Mouse (Mus musculus): ENCODE measurements at regions not wholly inside any gene's neighbourhood (a gene's known extent, or its start where the extent isn't known, plus 50 kb on each side); places are given as distances from the start of the nearest gene placed in this dataset.
"Not testable (repeated sequence)": the region's sequence is repeated elsewhere in the genome, so short reads cannot be mapped to it uniquely, and the experiment has no call there.

DNA sequence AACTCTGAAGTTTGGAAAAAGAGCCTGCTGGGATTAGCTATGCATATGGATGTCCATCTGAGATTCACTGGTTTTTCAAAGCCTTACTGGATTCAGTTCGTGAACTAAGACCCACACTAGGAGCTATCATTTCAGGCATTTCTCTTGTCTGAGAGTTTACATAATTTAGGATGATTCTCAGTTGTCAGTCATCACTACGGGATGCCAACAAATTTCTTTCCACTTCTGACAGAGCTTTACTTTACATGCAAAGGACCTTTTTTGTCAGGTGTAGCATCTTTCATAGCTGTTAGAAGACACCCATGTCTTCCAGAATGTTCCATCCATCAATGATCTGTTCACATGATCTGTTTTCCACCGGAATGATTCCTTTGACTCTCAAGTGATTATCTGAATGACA lies 154.4 kb downstream of the Gm31371 start:
- not testable (repeated sequence) for H3K9me3 ChIP-seq; H3K4me3 ChIP-seq; DNase-seq (ENCODE audit: low spot score); H3K4me1 ChIP-seq; H3K27ac ChIP-seq (replicated peaks); H3K27me3 ChIP-seq (replicated peaks; ENCODE audit: low read depth, poor library complexity, severe bottlenecking); H3K36me3 ChIP-seq (replicated peaks)
- 75% methylated on average over 2 of the region's 3 CpGs for WGBS

DNA sequence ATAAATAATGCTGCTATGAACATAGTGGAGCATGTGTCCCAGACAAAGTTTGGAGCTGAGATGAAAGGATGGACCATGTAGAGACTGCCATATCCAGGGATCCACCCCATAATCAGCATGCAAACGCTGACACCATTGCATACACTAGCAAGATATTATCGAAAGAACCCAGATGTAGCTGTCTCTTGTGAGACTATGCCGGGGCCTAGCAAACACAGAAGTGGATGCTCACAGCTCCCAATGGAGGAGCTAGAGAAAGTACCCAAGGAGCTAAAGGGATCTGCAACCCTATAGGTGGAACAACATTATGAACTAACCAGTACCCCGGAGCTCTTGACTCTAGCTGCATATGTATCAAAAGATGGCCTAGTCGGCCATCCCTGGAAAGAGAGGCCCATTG lies 194.9 kb downstream of the Gm31371 start:
- not testable (repeated sequence) for H3K27me3 ChIP-seq (replicated peaks; ENCODE audit: low read depth, poor library complexity, severe bottlenecking)
- 84% methylated on average over 5 of the region's 5 CpGs for WGBS

DNA sequence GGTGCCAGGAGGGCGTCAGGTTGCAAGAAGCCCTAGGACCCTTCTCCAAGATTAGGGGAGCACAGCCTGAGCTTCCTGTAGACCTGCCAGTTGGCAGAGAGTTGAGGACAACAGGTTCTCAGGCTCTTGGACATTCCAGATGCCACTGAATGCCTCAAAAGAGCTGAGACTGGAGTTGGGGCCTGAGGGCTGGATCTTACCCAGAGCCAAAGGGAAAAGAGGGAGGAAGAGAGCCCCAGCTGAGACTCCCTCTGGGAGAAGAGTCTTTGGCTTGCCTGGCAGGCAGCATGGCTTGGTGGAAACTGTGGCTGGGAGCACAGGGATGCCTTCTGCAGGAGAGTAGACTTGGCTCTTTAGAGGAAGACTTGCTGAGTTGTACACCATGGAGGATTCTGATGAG lies 197.0 kb downstream of the Gm31371 start:
- H3K4me1 ChIP-seq; H3K27ac ChIP-seq (replicated peaks); H3K36me3 ChIP-seq (replicated peaks); H3K4me3 ChIP-seq; H3K27me3 ChIP-seq (replicated peaks; ENCODE audit: low read depth, poor library complexity, severe bottlenecking): not testable (repeated sequence)
- WGBS = no CpG with 5 or more reads among the region's 1 CpGs
- DNase-seq (ENCODE audit: low spot score) = peak; percentile 5
- H3K9me3 ChIP-seq = peaks cover 10% of the 10 kb centered on the region

More for the DNA sequence above, 194.9 kb downstream of the Gm31371 start:
- not testable (repeated sequence) for H3K27ac ChIP-seq (replicated peaks); H3K4me1 ChIP-seq; DNase-seq (ENCODE audit: low spot score); H3K36me3 ChIP-seq (replicated peaks); H3K4me3 ChIP-seq
- H3K9me3 ChIP-seq = peaks cover 10% of the 10 kb centered on the region

DNA sequence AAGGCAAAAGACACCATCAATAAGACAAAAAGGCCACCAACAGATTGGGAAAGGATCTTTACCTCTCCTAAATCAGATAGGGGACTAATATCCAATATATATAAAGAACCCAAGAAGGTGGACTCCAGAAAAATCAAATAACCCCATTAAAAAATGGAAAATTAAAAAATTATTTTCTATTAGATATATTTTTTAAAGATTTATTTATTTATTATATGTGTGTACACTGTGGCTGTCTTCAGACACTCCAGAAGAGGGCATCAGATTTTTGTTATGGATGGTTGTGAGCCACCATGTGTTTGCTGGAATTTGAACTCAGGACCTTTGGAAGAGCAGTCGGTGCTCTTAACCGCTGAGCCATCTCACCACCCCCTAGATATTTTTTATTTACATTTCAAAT lies 199.2 kb downstream of the Gm31371 start:
- not testable (repeated sequence) for H3K27ac ChIP-seq (replicated peaks); H3K4me1 ChIP-seq; H3K27me3 ChIP-seq (replicated peaks; ENCODE audit: low read depth, poor library complexity, severe bottlenecking); H3K9me3 ChIP-seq; DNase-seq (ENCODE audit: low spot score); H3K4me3 ChIP-seq; H3K36me3 ChIP-seq (replicated peaks)
- WGBS = no CpG with 5 or more reads among the region's 2 CpGs

DNA sequence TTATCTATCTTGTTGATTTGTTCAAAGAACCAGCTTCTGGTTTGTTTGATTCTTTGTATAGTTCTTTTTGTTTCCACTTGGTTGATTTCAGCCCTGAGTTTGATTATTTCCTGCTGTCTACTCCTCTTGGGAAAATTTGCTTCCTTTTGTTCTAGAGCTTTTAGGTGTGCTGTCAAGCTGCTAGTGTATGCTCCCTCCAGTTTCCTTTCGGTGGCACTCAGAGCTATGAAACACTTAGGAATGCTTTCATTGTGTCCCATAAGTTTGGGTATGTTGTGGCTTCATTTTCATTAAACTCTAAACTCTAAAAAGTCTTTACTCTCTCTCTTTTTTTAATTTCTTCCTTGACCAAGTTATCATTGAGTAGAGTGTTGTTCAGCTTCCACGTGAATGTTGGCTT lies 204.0 kb downstream of the Gm31371 start:
- H3K27me3 ChIP-seq (replicated peaks; ENCODE audit: low read depth, poor library complexity, severe bottlenecking); H3K4me3 ChIP-seq; H3K27ac ChIP-seq (replicated peaks); H3K4me1 ChIP-seq; DNase-seq (ENCODE audit: low spot score); H3K36me3 ChIP-seq (replicated peaks); H3K9me3 ChIP-seq: not testable (repeated sequence)
- WGBS = 78% methylated on average over 1 of the region's 2 CpGs

DNA sequence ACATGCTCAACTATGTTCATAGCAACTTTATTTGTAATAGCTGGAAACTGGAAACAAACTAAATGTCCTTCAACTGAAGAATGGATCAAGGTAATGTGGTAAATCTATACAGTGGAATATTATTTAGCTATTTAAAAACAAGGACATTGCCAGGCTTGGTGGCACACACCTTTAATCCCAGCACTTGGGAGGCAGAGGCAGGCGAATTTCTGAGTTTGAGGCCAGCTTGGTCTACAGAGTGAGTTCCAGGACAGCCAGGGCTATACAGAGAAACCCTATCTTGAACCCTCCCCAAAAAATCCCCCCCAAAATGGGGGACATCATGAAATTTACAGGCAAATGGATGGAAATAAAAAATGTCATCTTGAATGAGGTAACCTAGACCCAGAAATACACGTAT lies 213.6 kb downstream of the Gm31371 start:
- H3K36me3 ChIP-seq (replicated peaks); DNase-seq (ENCODE audit: low spot score); H3K27me3 ChIP-seq (replicated peaks; ENCODE audit: low read depth, poor library complexity, severe bottlenecking); H3K27ac ChIP-seq (replicated peaks); H3K4me1 ChIP-seq; H3K4me3 ChIP-seq: not testable (repeated sequence)
- WGBS = 80% methylated on average over 2 of the region's 2 CpGs
- H3K9me3 ChIP-seq = peaks cover 10% of the 10 kb centered on the region

DNA sequence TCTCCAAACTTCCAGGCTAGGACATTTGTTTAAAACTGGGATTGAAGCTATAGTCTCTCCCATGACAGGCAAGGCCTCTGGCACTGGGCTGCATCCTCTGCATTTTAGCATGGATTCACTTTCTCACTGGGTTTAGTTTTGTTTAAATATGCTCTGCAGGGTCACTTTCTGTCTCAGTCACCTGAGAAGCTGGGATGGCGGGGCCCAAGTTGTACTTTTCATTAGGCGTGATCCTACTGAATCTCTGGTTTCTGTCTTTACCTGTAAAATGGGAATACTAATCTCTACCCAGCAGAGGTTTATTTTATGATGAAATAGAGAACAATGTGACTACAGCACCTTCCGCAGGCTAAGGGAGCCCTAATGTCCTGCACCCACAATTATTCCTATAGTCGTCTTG lies 216.4 kb downstream of the Gm31371 start:
- H3K36me3 ChIP-seq (replicated peaks); DNase-seq (ENCODE audit: low spot score); H3K9me3 ChIP-seq; H3K4me1 ChIP-seq; H3K27me3 ChIP-seq (replicated peaks; ENCODE audit: low read depth, poor library complexity, severe bottlenecking); H3K27ac ChIP-seq (replicated peaks); H3K4me3 ChIP-seq: not testable (repeated sequence)
- WGBS = 82% methylated on average over 4 of the region's 4 CpGs

DNA sequence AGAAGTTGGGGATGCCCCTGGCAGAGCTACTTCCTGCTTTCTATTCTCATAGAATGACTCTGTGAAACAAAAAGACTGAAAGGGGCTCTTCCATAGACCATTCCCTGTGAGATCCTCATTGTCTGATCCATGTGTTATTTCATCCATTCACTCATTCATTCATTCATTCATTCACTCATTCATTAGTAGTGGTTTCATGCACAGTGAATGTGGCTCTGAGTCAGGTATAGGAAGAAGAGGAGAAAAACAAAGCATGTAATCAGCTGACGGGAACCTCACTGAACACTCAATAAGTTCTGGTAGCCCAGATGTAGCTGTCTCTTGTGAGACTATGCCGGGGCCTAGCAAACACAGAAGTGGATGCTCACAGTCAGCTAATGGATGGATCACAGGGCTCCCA lies 217.0 kb downstream of the Gm31371 start:
- H3K9me3 ChIP-seq; H3K27ac ChIP-seq (replicated peaks); H3K4me1 ChIP-seq; H3K27me3 ChIP-seq (replicated peaks; ENCODE audit: low read depth, poor library complexity, severe bottlenecking); H3K4me3 ChIP-seq; DNase-seq (ENCODE audit: low spot score); H3K36me3 ChIP-seq (replicated peaks): not testable (repeated sequence)
- WGBS = 93% methylated on average over 2 of the region's 2 CpGs

DNA sequence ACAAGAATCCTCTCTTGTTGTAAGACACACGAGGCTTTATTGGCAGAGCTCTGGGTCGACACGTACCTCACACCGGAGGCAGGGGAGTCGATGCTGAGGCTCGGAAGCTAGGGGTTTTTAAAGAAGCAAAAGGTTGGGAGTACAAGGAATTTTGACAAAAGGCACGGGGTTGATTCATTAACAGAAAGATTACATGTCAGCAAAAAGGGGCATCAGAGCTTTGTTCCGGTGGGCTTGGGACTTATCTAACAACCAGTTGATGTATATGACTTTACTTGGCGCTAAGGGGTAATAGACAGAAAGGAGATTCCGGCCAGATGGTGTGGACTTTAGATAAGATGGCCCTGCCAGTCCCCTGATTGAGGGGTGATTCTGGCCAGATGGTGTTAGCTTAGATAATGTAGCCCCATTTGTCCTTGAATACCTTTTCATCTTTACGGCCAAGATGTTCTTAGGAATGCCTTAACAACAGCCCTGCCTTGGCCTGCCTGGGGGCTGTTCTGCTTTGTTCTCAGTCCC lies 218.3 kb downstream of the Gm31371 start:
- not testable (repeated sequence) for H3K4me1 ChIP-seq; H3K27ac ChIP-seq (replicated peaks); H3K4me3 ChIP-seq; H3K27me3 ChIP-seq (replicated peaks; ENCODE audit: low read depth, poor library complexity, severe bottlenecking); H3K36me3 ChIP-seq (replicated peaks); H3K9me3 ChIP-seq
- 96% methylated on average over 10 of the region's 11 CpGs for WGBS
- DNase-seq (ENCODE audit: low spot score) = peak; percentile 7

DNA sequence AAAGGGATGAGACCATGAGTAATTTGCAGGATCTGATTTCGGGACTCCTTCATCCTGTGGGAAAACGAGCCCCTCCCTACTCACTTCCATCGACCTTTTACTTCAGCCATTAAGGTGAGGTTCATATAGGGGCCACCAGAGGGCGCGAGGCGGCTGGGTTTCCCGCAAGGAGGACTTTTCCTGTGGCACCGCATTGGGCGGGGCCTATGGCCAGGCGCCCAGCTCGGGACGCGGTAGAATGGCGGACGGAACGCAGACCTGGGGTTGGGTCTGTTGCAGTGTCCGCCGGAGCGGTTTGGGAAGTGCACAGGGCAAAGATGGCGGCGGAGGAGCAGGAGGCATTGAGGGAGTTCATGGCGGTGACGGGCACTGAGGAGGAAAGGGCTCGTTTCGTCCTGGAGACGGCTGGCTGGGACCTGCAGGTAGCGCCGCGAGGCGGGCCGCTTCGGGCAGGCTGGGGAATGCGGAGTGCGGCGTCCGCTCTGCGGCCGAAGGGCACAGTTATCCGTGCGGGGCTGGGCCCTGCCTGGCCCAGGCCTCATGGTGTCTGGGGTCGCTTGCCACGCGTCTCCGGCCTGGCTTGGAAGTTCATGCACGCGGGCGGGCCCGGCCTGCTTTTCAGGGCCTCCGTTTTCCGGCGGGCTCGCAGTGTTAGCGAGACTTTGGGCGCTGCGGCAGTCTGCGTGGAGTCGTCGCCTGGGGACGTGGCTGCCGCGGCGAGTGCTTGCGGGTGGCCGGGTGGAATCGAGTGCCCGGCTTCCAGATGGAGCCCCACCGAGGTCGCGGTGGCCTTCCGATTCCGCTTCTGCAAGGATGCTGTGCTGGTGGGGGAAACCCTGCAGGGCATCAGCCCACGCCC lies 219.1 kb downstream of the Gm31371 start:
- peak; percentile 95 for DNase-seq (ENCODE audit: low spot score)
- not testable (repeated sequence) for H3K36me3 ChIP-seq (replicated peaks); H3K4me1 ChIP-seq; H3K27me3 ChIP-seq (replicated peaks; ENCODE audit: low read depth, poor library complexity, severe bottlenecking); H3K9me3 ChIP-seq
- WGBS = 16% methylated on average over 71 of the region's 72 CpGs
- Histone ChIP-seq H3K27ac (replicated peaks) (peak overlapping the region; percentile 93), H3K4me3 (peak overlapping the region; percentile 65)

DNA sequence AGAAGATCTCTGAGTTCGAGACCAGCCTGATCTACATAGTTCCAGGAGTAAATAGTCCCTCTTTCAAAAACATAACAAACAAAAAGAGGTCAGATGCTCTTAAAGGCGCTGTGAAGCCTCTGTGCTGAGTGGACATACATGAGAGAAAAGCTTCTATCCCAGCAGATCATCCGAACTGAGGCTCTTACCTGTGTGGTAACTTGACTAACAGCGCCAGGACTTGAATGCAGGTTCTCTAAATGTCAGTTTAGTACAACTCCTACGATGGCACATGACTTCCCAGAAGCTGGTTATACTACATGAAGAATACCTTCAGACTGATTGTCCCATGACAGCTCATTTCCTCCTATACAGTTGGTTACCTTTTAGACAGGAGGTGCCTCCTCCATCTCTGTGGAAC lies 220.4 kb downstream of the Gm31371 start:
- not testable (repeated sequence) for H3K27ac ChIP-seq (replicated peaks); H3K4me3 ChIP-seq; H3K36me3 ChIP-seq (replicated peaks); H3K4me1 ChIP-seq; DNase-seq (ENCODE audit: low spot score); H3K9me3 ChIP-seq; H3K27me3 ChIP-seq (replicated peaks; ENCODE audit: low read depth, poor library complexity, severe bottlenecking)
- WGBS = 91% methylated on average over 5 of the region's 5 CpGs

DNA sequence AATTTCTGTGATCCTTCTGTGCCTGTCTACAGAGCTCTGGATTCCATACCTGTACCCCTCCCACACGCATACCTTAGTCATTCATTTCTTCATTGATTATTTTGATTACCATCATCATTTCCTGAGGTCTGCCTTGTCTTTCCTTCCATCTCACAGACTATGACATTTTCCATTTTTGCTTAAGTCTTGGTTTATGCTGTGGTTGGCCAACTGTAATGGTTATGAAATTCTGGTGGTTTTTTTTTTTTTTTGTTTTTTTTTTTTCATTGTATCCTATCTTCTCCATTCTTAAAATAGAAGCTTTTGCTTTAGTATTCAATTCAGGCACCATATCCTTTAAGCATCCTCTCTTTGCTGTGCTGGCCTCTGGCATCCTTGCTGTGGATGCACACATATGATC lies 227.4 kb downstream of the Gm15319 start:
- H3K9me3 ChIP-seq; H3K27me3 ChIP-seq (replicated peaks; ENCODE audit: low read depth, poor library complexity, severe bottlenecking); H3K4me1 ChIP-seq; H3K4me3 ChIP-seq; DNase-seq (ENCODE audit: low spot score); H3K27ac ChIP-seq (replicated peaks); H3K36me3 ChIP-seq (replicated peaks): not testable (repeated sequence)
- 75% methylated on average over 1 of the region's 1 CpGs for WGBS

DNA sequence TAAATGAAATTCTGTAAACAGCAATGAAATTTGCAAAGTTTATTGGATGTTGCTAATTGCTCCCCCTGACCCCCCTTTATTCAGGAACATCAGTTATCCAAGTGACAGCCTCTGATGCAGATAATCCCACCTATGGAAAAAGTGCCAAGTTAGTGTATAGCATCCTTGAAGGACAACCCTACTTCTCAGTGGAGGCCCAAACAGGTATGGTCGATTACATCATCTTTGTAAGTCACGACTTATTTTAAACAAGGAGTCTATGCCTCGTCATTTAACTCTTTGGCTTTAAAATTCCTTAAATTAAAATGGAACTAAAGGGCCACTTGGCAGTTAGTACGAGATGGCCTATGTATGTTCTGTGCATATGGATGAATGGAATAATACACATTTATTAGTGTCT lies 217.6 kb downstream of the Gm15319 start:
- WGBS = 84% methylated on average over 4 of the region's 4 CpGs
- H3K27me3 ChIP-seq (replicated peaks; ENCODE audit: low read depth, poor library complexity, severe bottlenecking); H3K4me1 ChIP-seq; DNase-seq (ENCODE audit: low spot score); H3K4me3 ChIP-seq; H3K36me3 ChIP-seq (replicated peaks); H3K27ac ChIP-seq (replicated peaks); H3K9me3 ChIP-seq: not testable (repeated sequence)

Data from embryonic facial prominence, embryonic 10.5 days (tissue).